Comparison of ENCODE assay signal across 9 mouse cellular contexts in genomic region chr11:107393154-107393827, GRCm38 (mm10).
DNase-seq lines count a peak whose midpoint lies in the region; TF ChIP-seq lines count a peak whose summit lies in the region.
"Had no signal": no experiment of that assay in that cellular context is flagged by ENCODE, and none has a peak within 500 bp of the region (broad histone marks: within the 10 kb centered on the region; RNA-seq: fewer than 3 reads in every experiment).

No protein-coding gene starts in this region.

- TF ChIP-seq POLR2A in spleen, adult 2 months (IDR thresholded peaks at IDR 0.05; ENCODE audit: low read depth, low read length): no peak

- intact Hi-C loops in gastrocnemius, adult 2 months (cut with DNase I): loop anchor here (1.0 to 5.0 kb wide), 2 partner anchors 76 to 181 kb away; no protein-coding TSS in a partner anchor

- peak; percentile 65 for TF ChIP-seq CTCF in gastrocnemius, adult 2 months (IDR thresholded peaks at IDR 0.05)
- peak; percentile 69; the same call in 1 of the 2 replicates for TF ChIP-seq CTCF in spleen, adult 2 months (IDR thresholded peaks at IDR 0.05; ENCODE audit: extremely low read depth, insufficient read depth, insufficient read length, insufficient replicate concordance)

- WGBS in spleen, adult 2 months: 69% methylated on average over 7 of the region's 7 CpGs

- no peaks in the 10 kb centered on the region for H3K36me3 ChIP-seq in spleen, adult 2 months (ENCODE audit: control insufficient read depth, insufficient read depth, low read length)
- H3K36me3 ChIP-seq: lung, embryonic 15.5 days had no signal

- H3K27me3 ChIP-seq in spleen, adult 2 months (ENCODE audit: control insufficient read depth, insufficient read depth, low read length): no peaks in the 10 kb centered on the region
- H3K27me3 ChIP-seq: lung, embryonic 15.5 days had no signal

- peak; percentile 49 for DNase-seq in gastrocnemius, adult 2 months
- DNase-seq in gastrocnemius, postnatal 4 days (ENCODE audit: low spot score in 2 of 2): no peak
- peak; percentile 29 to 60 for DNase-seq in spleen, adult 2 months (ENCODE audit: low read depth in 1 of 2, low spot score in 2 of 2)
- DNase-seq in spleen, adult 12 weeks (ENCODE audit: low spot score): no peak
- DNase-seq in lung, postnatal 25 days (ENCODE audit: low spot score): peak; percentile 21
- DNase-seq in thymus, postnatal 4 days: peak; percentile 67
- DNase-seq in c-Kit-positive CD71-positive TER-119-positive erythroid progenitor cells, embryonic 14.5 days (ENCODE audit: low spot score): no peak
- DNase-seq in gastrocnemius, postnatal 10 days: no peak

- no peak overlapping the region for H3K4me3 ChIP-seq in gastrocnemius, adult 2 months
- H3K4me3 ChIP-seq in spleen, adult 2 months (ENCODE audit: extremely low read depth, insufficient read depth, insufficient read length): no peak overlapping the region
- H3K4me3 ChIP-seq: lung, embryonic 15.5 days had no signal

- no peak overlapping the region for H3K27ac ChIP-seq in gastrocnemius, adult 2 months
- H3K27ac ChIP-seq in spleen, adult 2 months (ENCODE audit: insufficient read depth, low read length): no peak overlapping the region
- H3K27ac ChIP-seq: lung, embryonic 15.5 days had no signal

- no peaks in the 10 kb centered on the region for H3K4me1 ChIP-seq in spleen, adult 2 months (ENCODE audit: control insufficient read depth, insufficient read depth, insufficient read length)

Comparison
In these comparisons a context has a peak if more than half of its experiments do, and no peak if none do; other contexts are left out.
1. DNase-seq: peak in gastrocnemius, adult 2 months (single experiment), spleen, adult 2 months (2 of 2), lung, postnatal 25 days (single experiment) and thymus, postnatal 4 days (single experiment); none in gastrocnemius, postnatal 4 days (0 of 2), spleen, adult 12 weeks (single experiment), c-Kit-positive CD71-positive TER-119-positive erythroid progenitor cells, embryonic 14.5 days (single experiment) and gastrocnemius, postnatal 10 days (single experiment).